22 mouse cellular contexts compared by ENCODE assay signal in the genomic region with DNA sequence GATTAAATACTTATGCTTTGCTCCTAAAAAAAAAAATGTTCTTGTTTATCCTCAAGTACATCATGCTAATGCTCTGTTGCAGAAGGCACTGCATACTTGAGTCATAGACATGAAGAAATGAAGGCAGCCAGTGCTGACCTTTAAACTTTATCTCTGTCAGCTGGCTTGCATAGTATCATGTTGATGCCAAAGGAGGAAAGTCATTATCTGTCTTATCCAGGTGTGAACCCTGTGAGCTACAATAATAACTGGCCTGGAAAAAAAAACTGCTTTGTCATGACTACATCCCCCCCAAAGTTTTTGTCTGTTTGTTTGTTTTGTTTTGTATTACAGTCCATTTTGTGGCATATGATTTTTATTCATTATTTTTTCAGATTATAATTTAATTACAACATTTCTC.
DNase-seq lines count a peak whose midpoint lies in the region; ATAC-seq and TF ChIP-seq lines count a peak whose summit lies in the region.
"Had no signal": no experiment of that assay in that cellular context is flagged by ENCODE, and none has a peak within 500 bp of the region (broad histone marks: within the 10 kb centered on the region; RNA-seq: fewer than 3 reads in every experiment).

No protein-coding gene starts in this region.

- no peak overlapping the region for H3K4me3 ChIP-seq in G1E (ENCODE audit: low read depth, low read length)
- no peak overlapping the region for H3K4me3 ChIP-seq in liver, embryonic 12.5 days
- H3K4me3 ChIP-seq in forebrain, embryonic 14.5 days (ENCODE audit: low read depth, low read length), result no peak overlapping the region
- H3K4me3 ChIP-seq: embryonic facial prominence, embryonic 15.5 days; forebrain, embryonic 10.5 days; heart, adult 2 months; heart, embryonic 13.5 days; limb, embryonic 13.5 days; lung, embryonic 15.5 days; midbrain, embryonic 10.5 days had no signal

- no peak for TF ChIP-seq CTCF in G1E (IDR thresholded peaks at IDR 0.05; ENCODE audit: low read depth, low read length)

- 0 out of 2 replicates have a peak overlapping the region, but pooled peaks have one; percentile 10 for H3K4me2 ChIP-seq in liver, embryonic 12.5 days
- H3K4me2 ChIP-seq in forebrain, embryonic 14.5 days (ENCODE audit: low read length), result no peak overlapping the region
- H3K4me2 ChIP-seq: embryonic facial prominence, embryonic 15.5 days; heart, embryonic 13.5 days; limb, embryonic 13.5 days; lung, embryonic 15.5 days had no signal

- no peak overlapping the region for H3K9ac ChIP-seq in liver, embryonic 12.5 days
- H3K9ac ChIP-seq in forebrain, embryonic 14.5 days (ENCODE audit: low read length), result no peak overlapping the region
- H3K9ac ChIP-seq: embryonic facial prominence, embryonic 15.5 days; forebrain, postnatal 0 days; heart, embryonic 13.5 days; limb, embryonic 13.5 days; lung, embryonic 15.5 days had no signal

- ATAC-seq in G1E (ENCODE audit: extremely low read depth, insufficient number of reproducible peaks, low FRiP score, poor library complexity, severe bottlenecking), result peak; percentile 42; the same call in 1 of the 2 replicates
- peak; percentile 93 for ATAC-seq in liver, embryonic 12.5 days
- peak; percentile 35; the same call in 1 of the 2 replicates for ATAC-seq in megakaryocyte, adult 5-6 weeks (ENCODE audit: poor library complexity, severe bottlenecking)
- ATAC-seq in forebrain, embryonic 14.5 days, result no peak
- ATAC-seq: forebrain, postnatal 0 days had no signal

- no peaks in the 10 kb centered on the region for H3K9me3 ChIP-seq in G1E (replicated peaks)
- H3K9me3 ChIP-seq in liver, embryonic 12.5 days (replicated peaks), result no peaks in the 10 kb centered on the region
- H3K9me3 ChIP-seq in forebrain, embryonic 14.5 days (replicated peaks; ENCODE audit: control insufficient read depth, low read length), result no peaks in the 10 kb centered on the region
- H3K9me3 ChIP-seq: embryonic facial prominence, embryonic 15.5 days; forebrain, embryonic 10.5 days; heart, embryonic 13.5 days; limb, embryonic 13.5 days; lung, embryonic 15.5 days; midbrain, embryonic 10.5 days had no signal

- peaks cover 4% of the 10 kb centered on the region; the same call in 1 of the 2 replicates for H3K4me1 ChIP-seq in G1E (ENCODE audit: insufficient read depth, low read depth, low read length)
- H3K4me1 ChIP-seq in liver, embryonic 12.5 days, result peaks cover 20% of the 10 kb centered on the region
- H3K4me1 ChIP-seq in forebrain, embryonic 14.5 days (ENCODE audit: control insufficient read depth, insufficient read depth, low read length), result no peaks in the 10 kb centered on the region
- H3K4me1 ChIP-seq: embryonic facial prominence, embryonic 15.5 days; forebrain, embryonic 10.5 days; heart, embryonic 13.5 days; limb, embryonic 13.5 days; lung, embryonic 15.5 days; midbrain, embryonic 10.5 days had no signal

- H3K36me3 ChIP-seq in G1E (replicated peaks), result no peaks in the 10 kb centered on the region
- H3K36me3 ChIP-seq in liver, embryonic 12.5 days, result no peaks in the 10 kb centered on the region
- H3K36me3 ChIP-seq in forebrain, embryonic 14.5 days (ENCODE audit: control insufficient read depth, insufficient read depth, low read length), result no peaks in the 10 kb centered on the region
- H3K36me3 ChIP-seq: embryonic facial prominence, embryonic 15.5 days; forebrain, embryonic 10.5 days; heart, embryonic 13.5 days; limb, embryonic 13.5 days; lung, embryonic 15.5 days; midbrain, embryonic 10.5 days had no signal

- H3K27me3 ChIP-seq in G1E (ENCODE audit: insufficient read depth, low read length), result no peaks in the 10 kb centered on the region
- no peaks in the 10 kb centered on the region for H3K27me3 ChIP-seq in liver, embryonic 12.5 days (replicated peaks)
- H3K27me3 ChIP-seq in forebrain, embryonic 14.5 days (replicated peaks; ENCODE audit: control insufficient read depth, insufficient read depth, low read length), result no peaks in the 10 kb centered on the region
- H3K27me3 ChIP-seq: embryonic facial prominence, embryonic 15.5 days; heart, embryonic 13.5 days; limb, embryonic 13.5 days; lung, embryonic 15.5 days had no signal

- DNase-seq in G1E (ENCODE audit: low spot score), result no peak
- DNase-seq in c-Kit-positive CD71-positive TER-119-negative erythroid progenitor cells, embryonic 14.5 days (ENCODE audit: low read depth), result peak; percentile 44
- DNase-seq in adrenal gland, adult 2 months, result no peak
- DNase-seq in forebrain, embryonic 14.5 days (ENCODE audit: low spot score), result no peak
- no peak for DNase-seq in thymus, postnatal 0 days (ENCODE audit: low spot score)
- DNase-seq: cerebellum, adult 2 months; forebrain, postnatal 0 days; gastrocnemius, postnatal 25 days; heart, adult 2 months; heart, postnatal 14 days; kidney, adult 18-20 months; layer of hippocampus, adult 9-11 months; lung, postnatal 36 days; thymus, postnatal 14 days had no signal

- peak overlapping the region; percentile 62; the same call in 1 of the 2 replicates for H3K27ac ChIP-seq in liver, embryonic 12.5 days
- H3K27ac ChIP-seq in forebrain, embryonic 14.5 days (ENCODE audit: low read depth, low read length), result no peak overlapping the region
- H3K27ac ChIP-seq: embryonic facial prominence, embryonic 15.5 days; forebrain, embryonic 10.5 days; heart, adult 2 months; heart, embryonic 13.5 days; limb, embryonic 13.5 days; lung, embryonic 15.5 days; midbrain, embryonic 10.5 days had no signal
